Mouse (Mus musculus) embryonic facial prominence, embryonic 11.5 days (tissue): Measurements from ENCODE around the gene Shank1. TPM values are rescaled to one million over a fixed set of nuclear protein-coding genes. Genes with fewer than 3 reads are reported as not detected.
"Not testable (repeated sequence)": the region's sequence is repeated elsewhere in the genome, so short reads cannot be mapped to it uniquely, and the experiment has no call there.

Experiments used
- ATAC-seq: fragments of 200-750 bp; cut with Nextera tagmentation; replicated peaks from 2 replicates; pipeline ENCODE4 v1.8.0; 2017; ENCODE audit warnings: low read depth; ENCODE audit not compliant: insufficient number of reproducible peaks, low FRiP score, low TSS enrichment
- DNase-seq: peaks from one replicate; pipeline ENCODE4 v3.0.0-alpha.2; 2015; ENCODE audit warnings: low spot score
- H3K27ac ChIP-seq: fragments of 300-500 bp; sonication (generic); replicated peaks from 2 replicates; pipeline ENCODE4 v1.5.1; 2014; ENCODE audit warnings: mild to moderate bottlenecking, low read depth, low read length, control low read depth
- H3K27me3 ChIP-seq: fragments of 300-500 bp; sonication (generic); 2 replicates; pipeline ENCODE4 v1.6.1; 2014; ENCODE audit warnings: mild to moderate bottlenecking, low read length, moderate library complexity, mixed read lengths; ENCODE audit not compliant: control insufficient read depth, insufficient read depth
- H3K36me3 ChIP-seq: fragments of 300-500 bp; sonication (generic); replicated peaks from 2 replicates; pipeline ENCODE4 v1.6.1; 2014; ENCODE audit warnings: low read depth, mild to moderate bottlenecking, low read length, moderate library complexity, mixed read lengths; ENCODE audit not compliant: control insufficient read depth, insufficient read depth
- H3K4me1 ChIP-seq: fragments of 300-500 bp; sonication (generic); 2 replicates; pipeline ENCODE4 v1.6.1; 2014; ENCODE audit warnings: low read length, mixed read lengths; ENCODE audit not compliant: control insufficient read depth, insufficient read depth
- H3K4me2 ChIP-seq: fragments of 300-500 bp; sonication (generic); 2 replicates; pipeline ENCODE4 v1.6.1; 2014; ENCODE audit warnings: low read depth, mild to moderate bottlenecking, control low read depth, low read length, moderate library complexity
- H3K4me3 ChIP-seq: fragments of 300-500 bp; sonication (generic); 2 replicates; pipeline ENCODE4 v1.5.1; 2014; ENCODE audit warnings: low read depth, low read length, control low read depth
- H3K9ac ChIP-seq: fragments of 300-500 bp; sonication (generic); replicated peaks from 2 replicates; pipeline ENCODE4 v1.6.1; 2014; ENCODE audit warnings: mild to moderate bottlenecking, control low read depth, low read length
- H3K9me3 ChIP-seq: fragments of 300-500 bp; sonication (generic); replicated peaks from 2 replicates; pipeline ENCODE4 v1.6.1; 2016; ENCODE audit warnings: mild to moderate bottlenecking, low read length, inconsistent platforms, mixed read lengths; ENCODE audit not compliant: control insufficient read depth
- WGBS: fragments of 180-500 bp; shearing (Covaris S2); extraction: QIAGEN DNeasy Blood & Tissue Kit; methylation state at CpG from one replicate; pipeline ENCODE4 v1.1.7; 2014; 5-methylcytosine and 5-hydroxymethylcytosine counted together
- polyA plus RNA-seq: library from polyadenylated mRNA; unstranded; fragments of >200 nt; fragmentation: Nextera tagmentation; extraction: Ambion mirVana; gene quantifications from 2 replicates; pipeline ENCODE4 v1.2.1, GENCODE M21; 2014

Shank1 gene
- polyA plus RNA-seq, 1 experiment from 2014 or later: 1.00 TPM

DNA sequence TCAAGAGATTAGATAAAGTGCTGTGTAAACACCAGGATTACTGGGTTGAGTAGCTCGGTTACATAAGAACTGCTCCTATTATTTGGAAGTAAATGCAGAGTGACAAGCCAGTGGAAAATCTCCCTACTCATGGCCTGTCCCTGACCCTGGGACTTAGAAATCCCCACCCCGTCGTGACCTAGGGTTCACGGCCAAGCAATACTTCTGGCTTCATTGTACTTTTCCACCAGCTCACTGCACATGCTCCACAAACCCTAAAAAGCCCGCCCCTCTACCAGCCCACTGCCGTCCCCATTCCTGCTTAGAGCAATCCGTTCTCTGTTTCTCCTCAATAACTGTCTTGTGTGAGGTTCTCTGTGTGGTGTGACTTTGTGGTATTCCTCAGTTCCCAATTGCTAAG lies 22.3 kb upstream of the Shank1 start:
- Histone ChIP-seq H3K36me3 (no peaks in the 10 kb centered on the region), H3K4me3 (no peak overlapping the region), H3K4me2 (no peak overlapping the region), H3K4me1 (no peaks in the 10 kb centered on the region), H3K27me3 (no peaks in the 10 kb centered on the region), H3K27ac (no peak overlapping the region), H3K9ac (no peak overlapping the region), H3K9me3 (no peaks in the 10 kb centered on the region)
- DNase-seq (no peak), ATAC-seq (no peak)
- WGBS: 72% methylated on average over 7 of the region's 7 CpGs

DNA sequence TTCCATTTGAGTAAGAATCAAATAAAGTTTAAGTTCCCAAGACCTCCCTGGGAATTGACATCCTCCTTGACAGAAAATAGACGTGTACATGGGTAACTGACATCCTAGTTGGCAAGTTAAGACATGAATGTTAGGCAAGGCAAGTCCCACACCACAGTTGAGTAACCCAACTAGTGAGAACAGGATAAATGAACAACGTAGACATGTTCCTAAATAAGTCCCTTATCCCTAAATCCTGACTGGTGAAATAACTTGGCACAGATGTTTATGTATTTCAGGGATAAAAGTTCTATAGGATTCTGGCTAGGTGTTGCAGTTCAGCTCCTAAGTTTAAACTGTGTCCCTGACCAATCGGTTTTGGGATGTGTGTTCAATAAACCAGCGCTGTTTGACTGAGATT lies 19.1 kb upstream of the Shank1 start:
- Histone ChIP-seq H3K4me3 (no peak overlapping the region), H3K27ac (no peak overlapping the region), H3K4me1 (no peaks in the 10 kb centered on the region), H3K9ac (no peak overlapping the region), H3K36me3 (no peaks in the 10 kb centered on the region), H3K9me3 (no peaks in the 10 kb centered on the region), H3K4me2 (no peak overlapping the region), H3K27me3 (no peaks in the 10 kb centered on the region)
- ATAC-seq (no peak), DNase-seq (no peak)
- 76% methylated on average over 4 of the region's 4 CpGs for WGBS

GRCm38 (mm10) chr7:44291418-44291817 lies 18.6 kb upstream of the Shank1 start:
- H3K36me3 ChIP-seq: no peaks in the 10 kb centered on the region
- ATAC-seq (no peak), DNase-seq (no peak)
- no peak overlapping the region for H3K27ac ChIP-seq
- no peak overlapping the region for H3K9ac ChIP-seq
- 49% methylated on average over 4 of the region's 4 CpGs for WGBS
- H3K27me3 ChIP-seq: no peaks in the 10 kb centered on the region
- no peaks in the 10 kb centered on the region for H3K9me3 ChIP-seq
- no peak overlapping the region for H3K4me3 ChIP-seq
- H3K4me2 ChIP-seq: no peak overlapping the region
- H3K4me1 ChIP-seq: no peaks in the 10 kb centered on the region

DNA sequence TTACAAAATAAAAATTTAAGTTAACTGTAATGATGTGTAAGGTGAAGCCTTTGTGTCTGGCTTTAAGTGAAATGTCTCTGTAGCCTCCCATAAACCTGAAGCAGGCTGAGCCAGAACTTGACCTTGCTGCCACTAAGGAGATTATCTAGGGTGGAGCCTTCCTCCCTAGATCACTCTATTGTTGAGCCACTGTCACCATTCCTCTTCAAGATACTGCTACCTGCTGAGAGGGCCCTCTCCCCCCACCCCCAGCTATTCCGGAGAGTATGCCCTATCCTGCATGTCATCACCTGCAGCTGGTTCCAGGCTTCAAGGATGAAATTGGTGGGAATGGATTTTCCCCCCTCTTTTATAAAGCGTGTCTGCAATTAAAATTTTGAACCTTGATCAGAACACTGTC lies 12.6 kb upstream of the Shank1 start:
- not testable (repeated sequence) for H3K36me3 ChIP-seq, H3K9me3 ChIP-seq, H3K4me3 ChIP-seq, H3K4me1 ChIP-seq, ATAC-seq, H3K27me3 ChIP-seq, H3K27ac ChIP-seq, DNase-seq, H3K4me2 ChIP-seq, H3K9ac ChIP-seq
- 73% methylated on average over 2 of the region's 2 CpGs for WGBS

DNA sequence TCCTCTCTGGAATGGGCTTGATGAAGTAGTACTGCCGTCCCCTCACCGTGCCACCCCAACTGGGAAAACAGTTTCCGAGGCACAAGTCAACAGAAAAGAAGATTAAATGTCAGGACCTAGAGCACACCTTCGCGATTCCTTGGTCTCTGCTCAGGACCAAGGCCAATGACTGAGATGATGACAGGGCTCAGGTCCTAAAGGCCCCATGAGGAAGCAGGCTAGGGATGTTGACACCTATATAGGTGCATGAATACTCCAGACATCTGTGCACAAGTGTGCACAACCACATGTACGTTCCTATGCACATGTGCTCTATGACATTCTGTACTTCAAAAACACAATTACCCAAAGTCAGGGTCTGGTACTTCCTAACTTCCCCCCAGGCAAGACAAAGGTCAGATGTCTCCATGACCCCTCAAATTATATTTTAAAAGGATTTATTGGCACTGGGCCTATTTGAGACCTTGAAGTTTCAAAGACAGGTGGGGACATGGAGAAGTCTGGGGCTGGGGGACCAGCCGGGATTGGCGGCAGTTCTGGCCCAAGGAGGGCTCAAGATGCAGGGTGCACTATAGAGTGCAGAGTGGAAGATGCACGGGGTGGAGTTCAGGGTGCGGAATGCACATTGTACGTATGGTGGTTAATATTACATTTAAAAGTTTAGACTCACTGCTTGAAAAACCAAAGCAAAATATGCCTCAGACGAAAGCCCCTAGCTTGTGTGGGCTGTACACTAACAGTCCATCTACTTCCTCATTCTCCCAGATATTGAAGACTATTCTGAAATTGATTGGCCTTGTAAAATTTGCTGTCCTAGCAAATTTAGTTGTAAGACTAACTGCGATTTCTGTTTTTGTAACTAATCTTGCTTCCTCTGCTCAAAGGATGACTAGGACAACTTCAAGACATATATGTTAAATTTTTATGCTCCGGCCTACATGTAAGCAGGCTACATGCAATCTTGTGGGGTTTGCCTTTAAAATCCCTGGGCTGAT lies 6.4 kb upstream of the Shank1 start:
- Histone ChIP-seq H3K4me2 (peak overlapping the region; percentile 77), H3K27ac (peak overlapping the region; percentile 92), H3K9me3 (no peaks in the 10 kb centered on the region), H3K36me3 (no peaks in the 10 kb centered on the region), H3K4me3 (peak overlapping the region; percentile 70), H3K9ac (peak overlapping the region; percentile 96), H3K4me1 (no peaks in the 10 kb centered on the region), H3K27me3 (no peaks in the 10 kb centered on the region)
- ATAC-seq (no peak), DNase-seq (no peak)
- WGBS: 82% methylated on average over 14 of the region's 14 CpGs

GRCm38 (mm10) chr7:44304463-44304774 lies 5.6 kb upstream of the Shank1 start:
- no peaks in the 10 kb centered on the region for H3K4me1 ChIP-seq
- ATAC-seq: peak; percentile 33; the same call in 1 of the 2 replicates
- WGBS: 0% methylated on average over 25 of the region's 25 CpGs

GRCm38 (mm10) chr7:44304775-44305641 lies 5.0 kb upstream of the Shank1 start:
- peak overlapping the region; percentile 96 for H3K9ac ChIP-seq
- under 1% methylated on average over 49 of the region's 49 CpGs for WGBS
- H3K36me3 ChIP-seq: no peaks in the 10 kb centered on the region

More at GRCm38 (mm10) chr7:44304463-44304774, 5.6 kb upstream of the Shank1 start:
- H3K27ac ChIP-seq: peak overlapping the region; percentile 92
- peak overlapping the region; percentile 96 for H3K9ac ChIP-seq
- no peaks in the 10 kb centered on the region for H3K36me3 ChIP-seq
- H3K27me3 ChIP-seq: peaks cover 7% of the 10 kb centered on the region
- DNase-seq: no peak
- peak overlapping the region; percentile 70 for H3K4me3 ChIP-seq
- H3K9me3 ChIP-seq: no peaks in the 10 kb centered on the region
- H3K4me2 ChIP-seq: peak overlapping the region; percentile 77

More at GRCm38 (mm10) chr7:44304775-44305641, 5.0 kb upstream of the Shank1 start:
- no peaks in the 10 kb centered on the region for H3K9me3 ChIP-seq
- H3K4me3 ChIP-seq: peak overlapping the region; percentile 70
- no peaks in the 10 kb centered on the region for H3K4me1 ChIP-seq
- peak overlapping the region; percentile 77 for H3K4me2 ChIP-seq
- H3K27ac ChIP-seq: peak overlapping the region; percentile 92
- ATAC-seq (peak; percentile 94), DNase-seq (peak; percentile 98)
- peaks cover 8% of the 10 kb centered on the region for H3K27me3 ChIP-seq
